Mouse (Mus musculus): ENCODE data around the gene Iscu. TPM values are rescaled to one million over a fixed set of nuclear protein-coding genes. Genes with fewer than 3 reads are reported as not detected.

Iscu gene
- 34.2 TPM for polyA plus RNA-seq (2014; fragmentation: Illumina TruSeq; extraction: RNeasy Lipid Tissue Mini Kit (QIAGEN cat#74804); ENCODE audit: low read depth, low replicate concordance)

GRCm38 (mm10) chr5:113772450-113772895 is at the start of gene Iscu, which contains the start of gene Sart3:
TSS of gene Iscu (plus strand) at chr5:113772748.
TSS of gene Sart3 (minus strand) at chr5:113772510.

GRCm38 (mm10) chr5:113724446-113724845 is 48.1 kb upstream of the Iscu start, which contains the start of gene 1700069L16Rik:
TSS of gene 1700069L16Rik (minus strand) at chr5:113724772.

GRCm38 (mm10) chr5:113735345-113736112 is 37.0 kb upstream of the Iscu start, which contains the start of gene Ficd:
TSS of gene Ficd (plus strand) at chr5:113735803.

GRCm38 (mm10) chr5:113800280-113800679 is 27.7 kb downstream of the Iscu start, which contains the start of gene Tmem119:
TSS of gene Tmem119 (minus strand) at chr5:113800516.

Other genes starting within 250 kb of the Iscu start
- gene Cmklr1, start 122.3 kb upstream of the Iscu start, polyA plus RNA-seq (2014; fragmentation: Illumina TruSeq; extraction: RNeasy Lipid Tissue Mini Kit (QIAGEN cat#74804); ENCODE audit: low read depth, low replicate concordance): 0.64 TPM
- not detected for gene 1700069L16Rik, start 48.0 kb upstream of the Iscu start, polyA plus RNA-seq (2014; fragmentation: Illumina TruSeq; extraction: RNeasy Lipid Tissue Mini Kit (QIAGEN cat#74804); ENCODE audit: low read depth, low replicate concordance)
- gene Ficd, start 36.9 kb upstream of the Iscu start, polyA plus RNA-seq (2014; fragmentation: Illumina TruSeq; extraction: RNeasy Lipid Tissue Mini Kit (QIAGEN cat#74804); ENCODE audit: low read depth, low replicate concordance): 2.6 TPM
- gene Sart3, start 238 bp upstream of the Iscu start, polyA plus RNA-seq (2014; fragmentation: Illumina TruSeq; extraction: RNeasy Lipid Tissue Mini Kit (QIAGEN cat#74804); ENCODE audit: low read depth, low replicate concordance): 1.1 TPM
- gene Tmem119, start 27.8 kb downstream of the Iscu start, polyA plus RNA-seq (2014; fragmentation: Illumina TruSeq; extraction: RNeasy Lipid Tissue Mini Kit (QIAGEN cat#74804); ENCODE audit: low read depth, low replicate concordance): not detected
- 0.40 TPM for gene Selplg, start 59.9 kb downstream of the Iscu start, polyA plus RNA-seq (2014; fragmentation: Illumina TruSeq; extraction: RNeasy Lipid Tissue Mini Kit (QIAGEN cat#74804); ENCODE audit: low read depth, low replicate concordance)
- gene Coro1c, start 136.0 kb downstream of the Iscu start, polyA plus RNA-seq (2014; fragmentation: Illumina TruSeq; extraction: RNeasy Lipid Tissue Mini Kit (QIAGEN cat#74804); ENCODE audit: low read depth, low replicate concordance): 6.1 TPM
- gene Ssh1, start 221.1 kb downstream of the Iscu start, polyA plus RNA-seq (2014; fragmentation: Illumina TruSeq; extraction: RNeasy Lipid Tissue Mini Kit (QIAGEN cat#74804); ENCODE audit: low read depth, low replicate concordance): 0.93 TPM
- not detected for gene Dao, start 231.0 kb downstream of the Iscu start, polyA plus RNA-seq (2014; fragmentation: Illumina TruSeq; extraction: RNeasy Lipid Tissue Mini Kit (QIAGEN cat#74804); ENCODE audit: low read depth, low replicate concordance)